Mouse (Mus musculus): Measurements from ENCODE around the gene Gm6176.
"Not testable (repeated sequence)": the region's sequence is repeated elsewhere in the genome, so short reads cannot be mapped to it uniquely, and the experiment has no call there.

DNA sequence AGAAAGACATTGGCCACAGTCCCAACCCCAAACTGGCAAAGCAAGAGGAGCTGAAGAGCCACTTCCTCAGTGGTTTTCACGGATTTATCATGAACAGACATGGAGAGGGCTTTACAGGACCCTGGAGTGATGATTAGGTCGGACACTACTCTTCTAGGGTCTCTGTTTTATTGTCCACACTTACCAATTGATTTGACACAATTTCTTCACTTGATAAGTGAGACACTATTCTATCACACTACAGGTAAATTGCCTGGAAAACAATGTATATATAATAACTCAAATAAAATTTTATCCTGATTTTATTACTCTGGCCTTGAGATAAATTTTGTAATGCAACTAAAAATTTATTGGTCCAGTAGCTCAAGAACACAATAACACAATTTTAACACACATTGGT is 27.3 kb downstream of the Gm6176 start, which contains the start of gene Vmn1r138:
- not testable (repeated sequence) for TF ChIP-seq POLR2A (IDR thresholded peaks at IDR 0.05; ENCODE audit: borderline replicate concordance, extremely low read depth, insufficient read depth, insufficient read length, poor library complexity, severe bottlenecking); CTCF (IDR thresholded peaks at IDR 0.05; ENCODE audit: borderline replicate concordance, extremely low read depth, insufficient read depth, insufficient read length)
